Mouse (Mus musculus) spleen, postnatal 4 days (tissue): Measurements from ENCODE around the gene Bptf.
A peak's percentile ranks its signal among the peaks of the same experiment; 100 is the strongest.
"Not testable (repeated sequence)": the region's sequence is repeated elsewhere in the genome, so short reads cannot be mapped to it uniquely, and the experiment has no call there.

Experiments used
- DNase-seq, 2 experiments: peaks; one replicate each; pipeline ENCODE4 v3.0.0; 2022; ENCODE audit warnings: low spot score in 2 of 2

Gene Bptf

GRCm38 (mm10) chr11:107117789-107118188 is 14.1 kb downstream of the Bptf start:
- no peak for DNase-seq

GRCm38 (mm10) chr11:107113881-107114557 is 17.9 kb downstream of the Bptf start:
- no peak for DNase-seq

- DNase-seq: no peak
These were observed 18.8 kb downstream of the Bptf start for GRCm38 (mm10) chr11:107113112-107113511.

GRCm38 (mm10) chr11:107109669-107110068 is 22.3 kb downstream of the Bptf start:
- no peak for DNase-seq

GRCm38 (mm10) chr11:107108892-107109291 is 23.0 kb downstream of the Bptf start:
- DNase-seq: no peak

- DNase-seq: no peak
These were observed 24.2 kb downstream of the Bptf start for GRCm38 (mm10) chr11:107107725-107108078.

GRCm38 (mm10) chr11:107106978-107107724 is 24.8 kb downstream of the Bptf start:
- DNase-seq: no peak

GRCm38 (mm10) chr11:107106461-107106860 is 25.5 kb downstream of the Bptf start:
- DNase-seq: no peak

- DNase-seq: peak; percentile 77 to 94
These were observed 26.7 kb downstream of the Bptf start for GRCm38 (mm10) chr11:107105227-107105626.

- DNase-seq: no peak
These were observed 28.2 kb downstream of the Bptf start for GRCm38 (mm10) chr11:107103736-107104135.

GRCm38 (mm10) chr11:107103224-107103589 is 28.7 kb downstream of the Bptf start:
- DNase-seq: no peak

GRCm38 (mm10) chr11:107102465-107103223 is 29.3 kb downstream of the Bptf start:
- peak; percentile 51 to 71 for DNase-seq

- no peak for DNase-seq
These were observed 35.0 kb downstream of the Bptf start for GRCm38 (mm10) chr11:107096973-107097372.

- DNase-seq: no peak
These were observed 38.1 kb downstream of the Bptf start for GRCm38 (mm10) chr11:107093871-107094270.

GRCm38 (mm10) chr11:107092637-107093036 is 39.3 kb downstream of the Bptf start:
- peak in 1 of 2 experiments; percentile 31 for DNase-seq

GRCm38 (mm10) chr11:107085866-107086265 is 46.1 kb downstream of the Bptf start:
- DNase-seq: no peak

- no peak for DNase-seq
These were observed 48.4 kb downstream of the Bptf start for GRCm38 (mm10) chr11:107083480-107083879.

GRCm38 (mm10) chr11:107065216-107065785 is 66.6 kb downstream of the Bptf start:
- DNase-seq: no peak

GRCm38 (mm10) chr11:107064590-107064989 is 67.3 kb downstream of the Bptf start:
- DNase-seq: no peak

- DNase-seq: no peak
These were observed 68.9 kb downstream of the Bptf start for GRCm38 (mm10) chr11:107063067-107063466.

- DNase-seq: no peak
These were observed 71.0 kb downstream of the Bptf start for GRCm38 (mm10) chr11:107060941-107061340.

GRCm38 (mm10) chr11:107059634-107060033 is 72.3 kb downstream of the Bptf start:
- not testable (repeated sequence) for DNase-seq
